Mouse (Mus musculus): Measurements from ENCODE around the gene Crygd.
"Not testable (repeated sequence)": the region's sequence is repeated elsewhere in the genome, so short reads cannot be mapped to it uniquely, and the experiment has no call there.

Crygd gene

GRCm38 (mm10) chr1:65063352-65063751 lies at the start of gene Crygd:
Gene Crygd (minus strand): TSS chr1:65063452.
- DNase-seq (ENCODE audit: low read depth, low spot score), result no peak

GRCm38 (mm10) chr1:65112807-65113196 lies 49.5 kb upstream of the Crygd start:
- DNase-seq (ENCODE audit: low read depth, low spot score), result no peak

GRCm38 (mm10) chr1:65112031-65112806 lies 49.0 kb upstream of the Crygd start:
- DNase-seq (ENCODE audit: low read depth, low spot score), result peak; percentile 74

GRCm38 (mm10) chr1:65109756-65110435 lies 46.6 kb upstream of the Crygd start:
- DNase-seq (ENCODE audit: low read depth, low spot score), result no peak

GRCm38 (mm10) chr1:65109196-65109595 lies 45.9 kb upstream of the Crygd start:
- no peak for DNase-seq (ENCODE audit: low read depth, low spot score)

- no peak for DNase-seq (ENCODE audit: low read depth, low spot score)
These were observed 44.5 kb upstream of the Crygd start for GRCm38 (mm10) chr1:65107654-65108279.

- DNase-seq (ENCODE audit: low read depth, low spot score), result no peak
These were observed 40.0 kb upstream of the Crygd start, which contains the start of gene Cryga for GRCm38 (mm10) chr1:65103273-65103672. Gene Cryga (minus strand): TSS chr1:65103373.

GRCm38 (mm10) chr1:65096953-65097352 lies 33.7 kb upstream of the Crygd start:
- no peak for DNase-seq (ENCODE audit: low read depth, low spot score)

GRCm38 (mm10) chr1:65091566-65091965 lies 28.3 kb upstream of the Crygd start:
- DNase-seq (ENCODE audit: low read depth, low spot score), result no peak

- no peak for DNase-seq (ENCODE audit: low read depth, low spot score)
These were observed 27.1 kb upstream of the Crygd start for GRCm38 (mm10) chr1:65090370-65090769.

GRCm38 (mm10) chr1:65088567-65089356 lies 25.5 kb upstream of the Crygd start:
- no peak for DNase-seq (ENCODE audit: low read depth, low spot score)

GRCm38 (mm10) chr1:65082188-65082587 lies 18.9 kb upstream of the Crygd start, which contains the start of gene Crygb:
Gene Crygb (minus strand): TSS chr1:65082288.
- DNase-seq (ENCODE audit: low read depth, low spot score), result no peak

- DNase-seq (ENCODE audit: low read depth, low spot score), result no peak
These were observed 12.4 kb upstream of the Crygd start for GRCm38 (mm10) chr1:65075607-65076006.

GRCm38 (mm10) chr1:65073589-65073988 lies 10.3 kb upstream of the Crygd start, which contains the start of gene Crygc:
Gene Crygc (minus strand): TSS chr1:65073689.
- DNase-seq (ENCODE audit: low read depth, low spot score), result no peak

- no peak for DNase-seq (ENCODE audit: low read depth, low spot score)
These were observed 4.6 kb upstream of the Crygd start for GRCm38 (mm10) chr1:65067842-65068241.

- no peak for DNase-seq (ENCODE audit: low read depth, low spot score)
These were observed 949 bp upstream of the Crygd start for GRCm38 (mm10) chr1:65064201-65064600.

- no peak for DNase-seq (ENCODE audit: low read depth, low spot score)
These were observed 11.1 kb downstream of the Crygd start for GRCm38 (mm10) chr1:65052140-65052539.

GRCm38 (mm10) chr1:65051696-65052095 lies 11.6 kb downstream of the Crygd start:
- DNase-seq (ENCODE audit: low read depth, low spot score), result no peak

GRCm38 (mm10) chr1:65050952-65051351 lies 12.3 kb downstream of the Crygd start, which contains the start of gene Cryge:
Gene Cryge (minus strand): TSS chr1:65051149.
- DNase-seq (ENCODE audit: low read depth, low spot score), result not testable (repeated sequence)

GRCm38 (mm10) chr1:65048781-65049180 lies 14.5 kb downstream of the Crygd start:
- no peak for DNase-seq (ENCODE audit: low read depth, low spot score)

- DNase-seq (ENCODE audit: low read depth, low spot score), result no peak
These were observed 16.7 kb downstream of the Crygd start for GRCm38 (mm10) chr1:65046401-65047109.
